Mouse (Mus musculus) ovary, postnatal 14 days (tissue): ENCODE measurements at regions not wholly inside any gene's neighbourhood (a gene's known extent, or its start where the extent isn't known, plus 50 kb on each side); places are given as distances from the start of the nearest gene placed in this dataset.
A peak's percentile ranks its signal among the peaks of the same experiment; 100 is the strongest.

Experiments
- DNase-seq: peaks from one replicate; pipeline ENCODE4 v3.0.0; 2022; ENCODE audit warnings: low spot score

DNA sequence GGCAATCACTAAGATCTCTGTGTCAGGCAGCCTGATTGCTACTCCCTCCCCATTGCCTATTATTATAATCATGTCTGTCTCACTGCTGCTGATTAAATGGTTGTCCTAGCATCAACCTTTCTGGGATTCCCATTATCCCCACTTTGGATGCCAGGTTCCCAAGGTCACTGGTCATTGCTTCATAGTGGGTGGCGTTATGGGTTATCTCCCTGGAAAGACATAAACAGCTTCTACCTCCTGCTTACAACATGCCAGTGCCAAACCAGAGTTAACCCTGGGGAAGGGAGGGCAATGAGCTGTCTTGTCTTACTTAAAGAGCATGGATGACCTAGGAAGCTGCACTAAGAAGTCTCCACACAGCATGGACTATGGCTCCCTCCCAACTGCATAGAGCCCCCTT lies 136.9 kb downstream of the Uaca start:
- no peak for DNase-seq

GRCm38 (mm10) chr9:60936937-60937336 lies 142.6 kb downstream of the Uaca start:
- no peak for DNase-seq

DNA sequence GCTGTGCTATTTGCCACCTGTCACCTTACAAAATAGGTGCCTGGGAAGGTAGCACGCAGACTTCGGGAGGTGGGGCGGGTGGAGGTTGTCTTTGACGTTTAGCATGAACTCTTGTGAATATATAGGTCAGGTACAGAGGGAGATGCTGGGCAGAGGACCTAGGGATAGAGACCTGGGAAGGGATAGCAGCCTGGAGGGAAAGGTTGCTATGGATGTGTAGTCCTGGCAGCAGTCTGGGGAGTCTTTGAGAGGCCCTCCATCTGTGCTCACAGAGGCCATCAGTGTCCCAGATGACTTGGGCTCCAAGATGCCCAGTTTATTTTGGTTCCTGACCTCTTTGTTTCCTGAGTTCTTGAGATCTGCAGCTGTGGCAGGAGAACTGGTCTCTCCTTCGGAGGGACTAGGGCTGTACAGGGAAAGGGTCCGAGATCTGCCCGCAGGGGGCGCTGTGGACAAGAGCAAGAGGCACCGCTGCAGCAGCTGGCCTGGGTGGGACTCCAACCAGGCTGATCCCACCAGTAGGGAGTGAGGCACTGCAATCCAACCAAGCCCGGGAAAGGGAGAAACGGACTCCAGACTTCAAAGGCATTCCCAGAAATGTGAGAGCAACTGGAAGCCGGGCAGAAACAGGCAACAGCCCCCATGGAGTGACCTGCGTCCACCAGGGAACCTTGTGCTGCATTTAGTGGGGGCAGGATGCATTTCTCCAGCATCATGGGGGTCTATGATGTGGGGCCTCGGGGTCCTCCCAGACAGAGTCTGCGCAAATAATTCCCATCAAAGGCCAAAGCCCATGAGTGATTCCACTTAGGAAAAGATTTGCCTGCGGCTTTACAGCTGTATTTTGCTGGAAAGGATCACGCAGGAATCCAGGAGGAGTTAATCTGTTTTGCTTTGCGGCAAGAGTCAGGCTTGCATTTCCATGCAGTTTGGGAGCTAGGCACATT lies 145.8 kb downstream of the Uaca start:
- peak; percentile 94 for DNase-seq

GRCm38 (mm10) chr9:60947363-60947762 lies 153.0 kb downstream of the Uaca start:
- DNase-seq = no peak

GRCm38 (mm10) chr9:60948531-60949070 lies 154.3 kb downstream of the Uaca start:
- no peak for DNase-seq

- no peak for DNase-seq
Measured at GRCm38 (mm10) chr9:60950161-60950560, 155.8 kb downstream of the Uaca start.

DNA sequence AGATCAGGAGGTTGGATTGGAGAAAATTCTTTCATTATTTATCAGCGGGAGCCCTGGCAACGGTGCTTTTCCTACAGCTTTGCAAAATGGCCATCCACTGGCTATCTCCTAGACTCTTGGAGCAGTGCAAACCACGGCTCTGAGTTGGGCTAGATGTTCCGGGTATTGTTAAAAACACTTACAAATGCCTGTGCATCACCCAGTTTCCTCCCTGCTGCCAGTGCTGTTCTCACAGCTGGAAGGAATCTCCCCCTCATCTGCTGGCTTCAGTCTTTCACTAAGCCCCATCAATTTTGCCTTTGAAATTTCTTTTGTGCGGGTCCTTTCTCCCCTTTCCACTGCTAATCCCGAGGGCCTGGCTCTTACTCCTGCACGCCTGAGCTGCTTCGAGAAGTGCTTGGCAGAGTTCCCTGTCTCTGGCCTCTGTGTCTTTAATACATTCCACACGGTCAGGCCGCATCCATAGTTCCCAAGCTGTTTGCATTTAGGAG lies 156.8 kb downstream of the Uaca start:
- DNase-seq = peak; percentile 39

DNA sequence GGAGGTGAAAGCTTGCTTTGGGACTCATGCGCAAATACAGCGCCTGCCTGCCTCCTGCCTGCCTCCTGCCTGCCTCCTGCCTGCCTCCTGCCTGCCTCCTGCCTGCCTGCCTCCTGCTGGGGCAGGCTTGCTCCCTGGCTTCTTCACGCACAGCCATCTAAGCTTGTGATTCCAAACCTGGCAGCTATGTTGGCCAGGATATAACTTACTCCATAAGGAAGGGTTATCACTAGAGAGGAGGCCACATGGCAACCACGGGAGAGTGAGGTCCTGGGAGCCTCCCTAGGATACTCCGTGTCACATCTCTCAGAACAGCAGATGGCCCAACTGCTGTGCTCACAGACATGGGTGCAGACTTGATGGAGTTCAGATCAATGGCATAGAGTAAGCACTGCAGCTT lies 163.1 kb downstream of the Uaca start:
- DNase-seq = no peak

DNA sequence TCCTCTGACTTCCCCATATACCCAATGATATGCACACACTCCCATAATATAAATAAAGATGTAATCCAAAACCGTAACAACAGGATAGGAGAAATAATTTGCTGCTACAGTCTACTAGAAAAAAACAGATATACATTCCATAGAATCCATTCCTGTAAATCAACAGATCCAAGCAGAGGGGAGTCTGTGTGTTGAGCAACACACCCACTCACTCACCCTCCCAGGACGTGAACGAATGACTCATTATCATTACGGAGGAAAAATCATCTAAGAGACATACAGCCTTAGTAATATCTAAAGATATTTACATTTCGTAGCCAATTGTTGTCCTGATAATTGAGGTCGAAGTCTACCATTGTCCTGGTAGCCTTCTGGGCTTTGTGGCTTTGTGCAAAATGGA lies 165.2 kb downstream of the Uaca start:
- no peak for DNase-seq

DNA sequence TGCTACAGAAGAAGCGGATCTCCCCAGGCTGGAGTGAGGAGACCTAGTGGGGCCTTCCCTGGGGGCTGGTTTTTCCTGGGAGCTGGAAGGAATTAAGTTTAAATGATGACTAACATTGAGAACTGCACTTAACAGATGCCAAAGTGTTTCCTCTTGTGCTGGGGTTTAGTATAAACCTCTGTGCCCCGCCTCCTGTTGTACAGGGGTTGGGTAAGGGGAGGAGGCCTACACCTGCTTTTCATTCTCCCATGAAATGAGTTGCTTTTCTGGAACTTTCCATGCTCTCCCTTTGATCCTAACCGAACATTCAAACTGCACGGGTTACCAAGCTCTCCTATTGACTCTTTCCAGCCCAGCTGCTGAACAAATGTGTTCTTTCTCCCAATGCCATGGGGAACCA lies 167.7 kb downstream of the Uaca start:
- no peak for DNase-seq

GRCm38 (mm10) chr9:60965641-60966040 lies 171.3 kb downstream of the Uaca start:
- DNase-seq = no peak

DNA sequence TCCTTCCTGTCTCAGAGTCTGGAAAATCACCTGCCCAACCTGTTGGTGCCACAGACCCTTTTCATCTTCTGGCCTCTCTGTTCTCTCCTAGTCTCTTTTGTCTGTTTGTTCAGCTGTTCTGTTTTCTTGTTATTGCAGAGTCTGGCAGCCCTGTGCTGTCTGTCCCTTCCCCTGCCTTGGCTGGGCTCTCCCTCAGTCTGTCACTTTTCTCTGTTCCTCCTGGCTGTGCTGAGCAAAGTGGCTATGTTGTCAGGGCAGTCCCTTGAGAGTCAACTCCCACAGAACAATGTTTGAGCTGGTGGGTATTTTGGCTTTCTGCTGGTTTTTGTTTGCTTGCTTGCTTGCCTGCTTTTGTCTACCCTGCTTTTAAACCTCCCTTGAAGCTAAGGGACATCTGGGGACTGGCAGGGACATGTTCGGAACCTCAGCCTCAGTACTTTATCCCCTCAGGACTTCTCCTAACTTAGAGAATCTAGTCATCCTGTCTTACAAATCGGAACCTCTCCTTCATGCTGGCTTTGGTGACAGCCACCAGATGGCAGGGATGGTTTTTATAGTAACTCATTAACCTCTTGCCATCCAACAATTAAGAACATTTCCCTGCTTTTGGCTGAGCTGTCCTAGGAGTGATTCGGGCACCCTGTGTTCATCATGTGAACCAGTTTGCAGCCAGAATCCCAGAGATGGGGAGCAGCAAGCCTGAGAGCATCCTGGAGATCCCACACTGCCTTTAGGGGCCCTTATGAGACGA lies 174.1 kb downstream of the Uaca start:
- no peak for DNase-seq

GRCm38 (mm10) chr9:60972201-60972910 lies 178.0 kb downstream of the Uaca start:
- DNase-seq = no peak

DNA sequence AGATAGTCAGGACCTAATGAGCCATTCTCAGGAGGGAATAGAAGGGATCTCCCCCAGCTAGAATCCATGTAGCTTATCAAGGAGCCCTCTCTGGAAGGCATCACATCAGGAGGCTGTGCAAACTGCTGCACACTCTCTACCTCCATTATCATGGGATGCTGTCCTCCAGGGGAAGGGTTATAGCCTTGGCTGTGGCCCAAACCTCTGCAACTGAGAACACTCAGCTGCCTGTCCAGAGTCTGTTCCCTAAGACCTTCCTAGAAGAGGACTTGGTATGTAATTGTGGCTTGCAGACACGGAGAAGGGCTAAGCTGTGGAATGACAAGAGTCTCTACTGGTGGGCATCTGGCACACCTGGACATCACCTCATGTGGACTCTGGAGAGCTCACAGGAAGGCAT lies 180.2 kb downstream of the Uaca start:
- no peak for DNase-seq

GRCm38 (mm10) chr9:60982383-60983085 lies 188.2 kb downstream of the Uaca start:
- no peak for DNase-seq

GRCm38 (mm10) chr9:60983246-60983645 lies 188.9 kb downstream of the Uaca start:
- no peak for DNase-seq

- no peak for DNase-seq
Measured at GRCm38 (mm10) chr9:60988113-60988512, 193.8 kb downstream of the Uaca start.

DNA sequence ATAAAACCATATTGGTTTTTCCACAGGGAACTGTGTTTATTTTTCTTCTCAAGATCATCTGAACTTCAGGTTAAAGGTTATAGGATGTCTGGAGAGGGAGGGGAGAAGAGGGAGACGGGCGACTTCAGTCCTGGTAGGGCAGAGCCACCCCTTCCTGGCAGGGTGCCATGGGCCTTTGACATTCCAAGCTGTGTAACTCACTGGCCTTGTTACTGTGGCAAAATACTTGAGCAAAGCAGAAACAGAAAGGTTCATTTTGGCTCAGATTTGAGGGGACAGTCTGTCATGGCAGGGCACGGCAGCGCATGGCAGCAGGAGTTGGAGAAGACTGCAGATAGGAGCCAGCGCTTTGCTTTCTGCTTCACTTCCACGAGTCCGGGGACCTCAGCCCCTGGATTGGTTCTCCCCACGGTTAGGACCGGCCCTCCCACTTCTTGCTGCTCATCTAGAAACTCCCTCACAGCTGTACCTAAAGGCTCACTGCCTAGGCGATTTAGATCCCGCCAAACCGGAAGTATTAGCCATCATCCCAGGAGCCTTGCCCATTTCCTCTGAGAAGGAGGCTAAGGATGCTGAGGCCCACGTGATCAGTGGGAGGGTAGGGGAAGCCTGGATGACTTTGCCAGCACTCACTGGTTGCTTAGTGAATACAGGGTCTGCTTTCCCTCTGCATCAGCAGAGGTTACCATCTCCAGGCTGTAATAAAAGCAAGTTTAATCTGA lies 195.5 kb downstream of the Uaca start:
- DNase-seq = no peak

DNA sequence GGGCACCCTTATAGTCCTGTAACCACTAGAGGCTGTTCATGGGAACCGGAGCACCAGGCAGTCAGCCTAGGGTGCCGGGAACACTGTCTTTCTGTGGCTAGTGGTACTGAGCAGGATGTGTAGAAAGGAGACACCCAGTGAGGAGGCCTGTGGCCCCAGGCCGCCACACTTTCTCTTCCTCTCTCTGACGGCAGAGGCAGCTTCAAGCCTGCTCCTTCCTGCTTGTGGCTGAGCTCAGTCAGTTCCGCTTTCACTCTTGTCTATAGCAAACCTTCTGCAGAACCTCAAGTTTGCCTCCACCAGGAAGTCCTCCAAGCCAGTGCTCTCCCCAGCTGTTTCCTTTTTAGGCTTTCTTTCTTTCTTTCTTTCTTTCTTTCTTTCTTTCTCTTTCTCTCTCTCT lies 197.2 kb downstream of the Uaca start:
- no peak for DNase-seq

- DNase-seq = no peak
Measured at GRCm38 (mm10) chr9:60993661-60994060, 199.3 kb downstream of the Uaca start.

DNA sequence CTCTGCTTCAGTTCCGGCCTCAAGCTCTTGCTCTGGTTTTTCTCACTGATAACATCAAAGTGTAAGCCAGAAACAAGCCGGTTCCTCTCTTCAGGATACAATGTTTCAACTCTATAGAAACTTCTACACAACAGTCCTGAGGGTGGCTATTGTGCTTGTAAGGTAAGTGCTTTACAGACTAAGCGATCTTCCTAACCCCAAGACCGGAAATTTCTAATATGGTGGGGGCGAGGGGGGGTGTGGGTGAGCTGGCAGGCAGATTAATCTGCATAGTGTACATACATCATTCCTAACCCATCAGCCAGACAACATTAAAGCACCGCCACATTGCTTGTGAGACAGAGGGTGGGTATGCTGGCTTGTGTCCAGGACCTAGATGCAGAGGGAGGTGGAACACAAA lies 200.8 kb downstream of the Uaca start:
- DNase-seq = no peak
